Mouse (Mus musculus): ENCODE measurements around the gene Hhatl.

The Hhatl gene

GRCm38 (mm10) chr9:121807546-121807945, 15.2 kb upstream of the Hhatl start:
- in situ Hi-C loops (cut with MseI, MboI): no loop called here

GRCm38 (mm10) chr9:121802747-121803146, 10.4 kb upstream of the Hhatl start:
- in situ Hi-C loops (cut with MseI, MboI): no loop called here

GRCm38 (mm10) chr9:121798887-121799520, 6.7 kb upstream of the Hhatl start:
- in situ Hi-C loops (cut with MseI, MboI): no loop called here

- in situ Hi-C loops (cut with MseI, MboI): no loop called here
These were observed 5.4 kb upstream of the Hhatl start for GRCm38 (mm10) chr9:121797722-121798121.

GRCm38 (mm10) chr9:121794972-121795539, 2.7 kb upstream of the Hhatl start:
- in situ Hi-C loops (cut with MseI, MboI): no loop called here

- in situ Hi-C loops (cut with MseI, MboI): no loop called here
These were observed 1.1 kb downstream of the Hhatl start for GRCm38 (mm10) chr9:121791206-121791605.

GRCm38 (mm10) chr9:121786359-121786758, 5.9 kb downstream of the Hhatl start:
- in situ Hi-C loops (cut with MseI, MboI): no loop called here

- in situ Hi-C loops (cut with MseI, MboI): no loop called here
These were observed 7.0 kb downstream of the Hhatl start for GRCm38 (mm10) chr9:121785261-121785660.

- in situ Hi-C loops (cut with MseI, MboI): no loop called here
These were observed 7.5 kb downstream of the Hhatl start for GRCm38 (mm10) chr9:121784801-121785200.

- in situ Hi-C loops (cut with MseI, MboI): loop anchor here in 1 of 2 experiments (5.0 kb wide), 1 partner anchor 49 kb away; no protein-coding TSS in a partner anchor
These were observed 14.2 kb downstream of the Hhatl start for GRCm38 (mm10) chr9:121778066-121778624.

- in situ Hi-C loops (cut with MseI, MboI): loop anchor here in 1 of 2 experiments (5.0 kb wide), 1 partner anchor 50 kb away; no protein-coding TSS in a partner anchor
These were observed 14.7 kb downstream of the Hhatl start, which contains the start of gene Klhl40 for GRCm38 (mm10) chr9:121777484-121778065. Gene Klhl40 (plus strand): TSS chr9:121777607.

GRCm38 (mm10) chr9:121776511-121776910, 15.8 kb downstream of the Hhatl start:
- in situ Hi-C loops (cut with MseI, MboI): loop anchor here in 1 of 2 experiments (5.0 kb wide), 1 partner anchor 51 kb away; no protein-coding TSS in a partner anchor

GRCm38 (mm10) chr9:121775951-121776350, 16.4 kb downstream of the Hhatl start:
- in situ Hi-C loops (cut with MseI, MboI): loop anchor here in 1 of 2 experiments (5.0 kb wide), 1 partner anchor 51 kb away; no protein-coding TSS in a partner anchor

GRCm38 (mm10) chr9:121772412-121772811, 19.9 kb downstream of the Hhatl start:
- in situ Hi-C loops (cut with MseI, MboI): no loop called here

- in situ Hi-C loops (cut with MseI, MboI): no loop called here
These were observed 27.0 kb downstream of the Hhatl start for GRCm38 (mm10) chr9:121765166-121765855.

- in situ Hi-C loops (cut with MseI, MboI): no loop called here
These were observed 28.6 kb downstream of the Hhatl start for GRCm38 (mm10) chr9:121763716-121764115.

- in situ Hi-C loops (cut with MseI, MboI): no loop called here
These were observed 29.5 kb downstream of the Hhatl start for GRCm38 (mm10) chr9:121762761-121763160.

GRCm38 (mm10) chr9:121762248-121762647, 30.1 kb downstream of the Hhatl start:
- in situ Hi-C loops (cut with MseI, MboI): no loop called here

GRCm38 (mm10) chr9:121761787-121762186, 30.5 kb downstream of the Hhatl start:
- in situ Hi-C loops (cut with MseI, MboI): no loop called here

GRCm38 (mm10) chr9:121761091-121761665, 31.1 kb downstream of the Hhatl start:
- in situ Hi-C loops (cut with MseI, MboI): no loop called here
